Mouse (Mus musculus): ENCODE results near the gene Sfmbt1.
"Not testable (repeated sequence)": the region's sequence is repeated elsewhere in the genome, so short reads cannot be mapped to it uniquely, and the experiment has no call there.

Sfmbt1 gene

DNA sequence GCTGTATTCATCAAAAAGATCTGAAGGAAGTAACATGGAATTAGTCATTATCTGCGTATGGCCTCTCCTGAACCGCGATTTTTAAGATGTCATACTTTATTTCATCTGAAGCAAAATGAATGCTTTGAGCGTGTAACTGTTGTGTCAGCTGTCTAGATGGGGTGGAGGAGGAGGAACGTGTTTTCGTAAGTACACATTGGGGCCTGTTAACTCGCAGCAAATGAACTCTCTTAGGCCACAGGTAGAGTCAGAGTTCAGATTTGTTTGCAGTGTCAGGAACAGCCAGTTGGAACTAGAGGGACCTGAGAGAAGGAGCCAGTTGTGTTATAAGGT lies 2.3 kb downstream of the Sfmbt1 start:
- peak; percentile 39 for DNase-seq (ENCODE audit: low spot score)

DNA sequence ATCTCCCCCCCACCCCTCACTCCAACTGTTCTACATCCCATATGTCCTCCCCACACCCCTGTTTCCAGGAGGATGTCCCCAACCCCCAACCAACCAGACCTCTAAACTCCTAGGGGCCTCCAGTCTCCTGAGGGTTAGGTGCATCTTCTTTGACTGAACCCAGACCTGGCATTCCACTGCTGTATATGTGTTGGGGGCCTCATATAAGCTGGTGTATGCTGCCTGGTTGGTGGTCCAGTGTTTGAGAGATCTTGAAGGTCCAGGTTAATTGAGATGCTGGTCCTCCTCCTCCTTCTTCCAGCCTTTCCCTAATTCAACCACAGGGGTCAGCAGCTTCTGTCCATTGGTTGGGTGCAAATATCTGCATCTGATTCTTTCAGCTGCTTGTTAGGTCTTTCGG lies 4.0 kb downstream of the Sfmbt1 start:
- not testable (repeated sequence) for DNase-seq (ENCODE audit: low spot score)

- DNase-seq (ENCODE audit: low spot score), result no peak
Observed at GRCm38 (mm10) chr14:30719514-30719913, 4.9 kb downstream of the Sfmbt1 start.

- no peak for DNase-seq (ENCODE audit: low spot score)
Observed at GRCm38 (mm10) chr14:30721850-30722249, 7.2 kb downstream of the Sfmbt1 start.

DNA sequence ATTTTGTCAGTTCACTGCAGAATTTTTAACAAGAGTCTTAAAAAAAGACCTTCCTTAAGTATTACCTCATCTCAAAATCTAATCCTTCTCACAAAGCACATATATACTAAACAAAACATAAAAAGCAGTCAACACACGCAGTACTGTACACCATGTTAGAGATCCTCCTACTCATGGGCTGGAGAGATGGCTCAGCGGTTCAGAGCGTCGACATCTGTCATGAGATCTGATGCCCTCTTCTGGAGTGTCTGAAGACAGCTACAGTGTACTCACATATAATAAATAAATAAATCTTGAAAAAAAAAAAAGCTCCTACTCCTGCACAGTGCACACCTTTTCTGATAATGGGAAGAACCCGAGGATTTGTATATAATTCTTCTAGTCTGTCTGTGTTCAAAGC lies 7.8 kb downstream of the Sfmbt1 start:
- no peak for DNase-seq (ENCODE audit: low spot score)

GRCm38 (mm10) chr14:30731896-30732295 lies 17.2 kb downstream of the Sfmbt1 start:
- DNase-seq (ENCODE audit: low spot score), result no peak

GRCm38 (mm10) chr14:30734665-30735064 lies 20.0 kb downstream of the Sfmbt1 start:
- DNase-seq (ENCODE audit: low spot score), result no peak

DNA sequence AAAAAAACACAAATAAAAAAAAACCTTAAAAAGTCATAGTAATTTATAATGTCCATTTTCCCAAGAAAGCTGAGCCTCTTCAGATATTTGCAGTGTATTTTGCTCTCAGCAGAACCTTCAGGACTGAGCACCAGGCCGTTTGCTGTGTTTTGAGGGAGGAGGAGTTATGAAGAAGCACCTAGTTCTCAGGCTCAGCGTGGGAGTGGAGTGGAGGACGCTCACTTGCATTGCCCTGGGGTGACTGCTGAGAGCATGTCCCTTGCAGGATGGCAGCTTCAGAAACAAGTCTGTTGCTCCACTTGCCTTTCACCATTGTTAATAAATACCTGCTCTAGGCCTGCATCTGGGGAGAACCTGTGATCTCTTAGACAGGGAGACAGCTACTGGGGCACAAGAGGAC lies 21.2 kb downstream of the Sfmbt1 start:
- DNase-seq (ENCODE audit: low spot score), result no peak

DNA sequence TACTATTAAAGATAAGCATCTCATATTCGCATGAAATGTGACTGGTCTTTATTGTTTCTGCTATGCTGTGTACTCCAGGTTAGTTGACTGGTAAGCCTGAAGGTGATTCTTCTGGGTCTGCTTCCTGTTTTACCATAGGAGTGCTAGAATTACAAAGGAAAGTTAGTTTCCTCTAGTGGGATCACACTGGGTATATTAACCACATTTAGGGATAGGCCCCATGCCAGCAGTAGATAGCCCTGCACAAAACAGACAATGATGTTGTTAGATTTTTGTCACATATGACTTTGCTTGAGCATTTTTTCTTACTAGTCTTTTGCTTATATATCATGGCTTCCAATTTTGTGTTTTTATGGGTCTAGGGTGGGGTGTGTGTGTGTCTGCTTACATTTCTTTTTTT lies 21.8 kb downstream of the Sfmbt1 start:
- DNase-seq (ENCODE audit: low spot score), result no peak

GRCm38 (mm10) chr14:30743891-30744290 lies 29.2 kb downstream of the Sfmbt1 start:
- no peak for DNase-seq (ENCODE audit: low spot score)

GRCm38 (mm10) chr14:30746160-30746559 lies 31.5 kb downstream of the Sfmbt1 start:
- no peak for DNase-seq (ENCODE audit: low spot score)

GRCm38 (mm10) chr14:30757239-30757638 lies 42.6 kb downstream of the Sfmbt1 start:
- DNase-seq (ENCODE audit: low spot score), result no peak

DNA sequence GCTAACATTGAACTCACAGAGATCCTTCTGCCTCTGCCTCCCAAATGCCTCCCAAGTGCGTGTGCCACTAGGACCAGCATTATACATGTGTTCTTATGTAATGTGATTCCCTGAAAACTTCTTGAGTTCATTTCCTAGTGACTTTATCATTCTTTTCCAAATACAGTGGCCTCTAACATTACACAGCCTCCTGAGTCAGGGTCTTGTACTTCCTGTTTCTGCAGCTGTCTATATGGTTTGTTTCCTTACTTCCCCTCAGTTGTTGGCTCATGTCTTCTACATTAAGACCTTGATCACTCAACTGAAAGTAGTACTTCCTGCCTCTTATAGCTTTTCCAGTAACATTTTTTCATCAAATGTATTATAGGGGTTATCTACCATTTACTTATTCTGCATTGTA lies 46.6 kb downstream of the Sfmbt1 start:
- no peak for DNase-seq (ENCODE audit: low spot score)

DNA sequence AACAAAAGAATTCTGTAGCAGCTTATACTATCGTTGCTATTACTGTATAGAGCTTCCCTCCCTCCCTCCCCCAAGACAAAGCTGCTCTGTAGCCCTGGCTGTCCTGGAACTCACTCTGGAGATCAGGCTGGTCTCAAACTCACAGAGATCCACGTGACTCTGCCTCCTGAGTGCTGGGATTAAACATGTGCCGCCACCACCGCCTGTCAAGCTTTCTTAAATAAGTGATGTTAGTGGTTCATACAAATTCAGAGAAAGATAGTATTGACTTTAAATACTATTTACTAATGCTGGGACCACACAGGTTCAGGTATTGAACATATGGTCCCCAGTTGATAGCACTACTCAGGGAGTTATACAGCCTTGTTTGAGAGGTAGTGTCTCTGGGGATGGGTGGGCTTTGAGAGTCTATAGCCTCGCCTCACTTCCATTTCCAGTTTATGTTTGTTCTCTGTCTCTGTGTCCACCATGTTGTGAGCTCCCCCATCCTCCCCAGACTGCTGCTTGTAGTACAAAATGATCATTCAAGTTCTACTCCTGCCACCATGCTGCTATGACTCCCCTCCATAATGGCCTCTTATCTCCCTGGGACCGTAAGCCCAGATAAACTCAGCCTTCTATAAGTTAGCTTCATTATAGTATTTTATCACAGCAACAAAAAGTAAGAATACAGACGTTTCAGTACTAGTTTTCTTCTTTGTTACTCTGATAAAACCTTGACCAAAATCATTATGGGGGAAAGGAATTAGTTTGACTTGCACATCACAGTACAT lies 47.7 kb downstream of the Sfmbt1 start:
- DNase-seq (ENCODE audit: low spot score), result no peak

DNA sequence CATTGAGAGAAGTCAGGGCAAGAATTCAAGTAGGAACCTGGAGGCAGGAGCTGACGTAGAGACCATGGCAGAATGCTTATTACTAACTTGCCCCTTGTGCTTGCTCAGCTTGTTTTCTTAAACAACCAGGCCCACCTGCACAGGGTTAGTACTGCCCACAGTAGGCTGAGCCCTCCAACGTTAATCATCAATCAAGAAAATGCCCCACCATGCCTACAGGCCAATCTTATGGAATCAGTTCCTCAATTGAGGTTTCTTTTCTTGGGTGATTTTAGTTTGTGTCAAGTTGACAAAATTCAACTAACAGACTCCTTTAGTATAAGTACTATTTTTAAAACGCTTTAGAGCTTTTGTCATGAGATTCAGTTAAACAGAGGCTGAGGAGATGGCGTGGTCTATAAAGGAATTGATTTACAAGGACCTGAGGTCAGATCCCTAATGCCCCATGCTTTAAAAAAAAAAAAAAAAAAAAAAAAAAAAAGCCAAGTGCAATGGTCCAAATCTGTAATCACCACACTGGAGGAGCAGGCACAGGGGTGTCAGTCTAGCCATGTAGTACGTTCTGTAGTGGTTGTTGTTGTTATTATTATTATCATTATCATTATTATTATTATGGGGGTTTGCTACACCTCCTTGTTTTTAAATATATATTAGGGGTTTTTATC lies 48.4 kb downstream of the Sfmbt1 start:
- no peak for DNase-seq (ENCODE audit: low spot score)

GRCm38 (mm10) chr14:30784614-30785013 lies 70.0 kb downstream of the Sfmbt1 start:
- DNase-seq (ENCODE audit: low spot score), result no peak

DNA sequence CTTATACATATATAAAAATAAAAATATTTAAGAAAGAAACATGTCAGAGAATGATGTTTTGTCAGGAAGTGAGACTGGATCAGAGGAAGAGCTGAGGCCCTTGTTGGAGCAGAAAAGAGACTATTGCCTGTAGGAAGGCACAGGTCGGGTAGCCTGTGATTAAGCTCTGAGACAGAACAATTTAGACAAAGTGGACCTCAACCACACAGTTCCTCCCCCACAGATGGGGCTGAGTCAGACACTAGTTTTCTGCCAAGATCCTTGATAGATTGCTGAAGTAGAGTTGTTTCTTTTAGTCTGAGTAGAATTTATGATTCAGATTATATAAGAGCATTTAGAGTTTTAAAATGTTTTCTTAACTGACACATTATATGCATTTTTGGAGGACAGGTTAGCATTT lies 74.8 kb downstream of the Sfmbt1 start:
- peak; percentile 17 for DNase-seq (ENCODE audit: low spot score)

- no peak for DNase-seq (ENCODE audit: low spot score)
Observed at GRCm38 (mm10) chr14:30792871-30793270, 78.2 kb downstream of the Sfmbt1 start.

- no peak for DNase-seq (ENCODE audit: low spot score)
Observed at GRCm38 (mm10) chr14:30801756-30802155, 87.1 kb downstream of the Sfmbt1 start.

DNA sequence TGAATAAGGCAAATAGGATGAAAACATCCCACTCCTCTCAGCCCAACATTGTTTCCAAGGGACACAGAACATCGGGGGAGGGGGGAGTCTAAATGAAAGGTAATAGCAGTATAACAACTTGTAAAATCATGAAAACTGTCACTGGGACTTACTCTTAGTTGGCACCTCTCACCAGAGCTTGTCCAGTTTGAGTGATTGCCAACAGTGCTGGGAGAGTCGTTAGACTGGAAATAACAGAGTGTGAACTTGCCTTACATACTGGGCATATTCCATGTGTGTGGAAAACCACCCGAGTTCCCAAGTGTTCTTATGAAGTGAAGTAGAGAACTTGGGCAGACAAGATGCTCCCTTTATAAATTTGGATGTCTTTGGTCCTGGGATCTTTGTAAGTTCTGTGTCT lies 106.5 kb downstream of the Sfmbt1 start:
- DNase-seq (ENCODE audit: low spot score), result peak; percentile 71

DNA sequence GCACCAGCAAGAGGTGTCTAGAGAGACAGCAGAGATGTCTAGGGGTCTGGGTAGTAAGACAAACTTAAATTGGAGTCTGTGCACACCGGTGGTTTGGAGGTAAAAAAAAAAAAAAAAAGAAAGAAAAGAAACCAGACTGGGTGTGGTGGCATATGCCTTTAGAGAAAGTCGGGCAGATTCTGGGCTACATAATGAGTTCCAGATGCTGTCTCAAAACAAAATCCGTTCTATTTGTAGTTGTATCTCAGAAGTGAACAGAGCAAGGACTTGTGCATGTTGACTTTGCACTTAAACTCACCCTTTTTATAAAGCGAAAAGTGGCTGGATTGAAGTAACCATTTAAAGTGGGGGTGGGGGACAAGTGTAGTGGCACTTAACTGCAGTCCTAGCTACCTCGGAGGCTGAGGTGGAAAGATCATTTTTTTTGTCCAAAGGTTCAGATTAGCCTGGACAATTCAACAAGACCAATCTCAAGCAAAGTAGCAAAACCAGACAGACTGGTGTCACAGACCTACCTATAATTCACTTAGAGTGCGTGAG lies 109.9 kb downstream of the Sfmbt1 start:
- no peak for DNase-seq (ENCODE audit: low spot score)

DNA sequence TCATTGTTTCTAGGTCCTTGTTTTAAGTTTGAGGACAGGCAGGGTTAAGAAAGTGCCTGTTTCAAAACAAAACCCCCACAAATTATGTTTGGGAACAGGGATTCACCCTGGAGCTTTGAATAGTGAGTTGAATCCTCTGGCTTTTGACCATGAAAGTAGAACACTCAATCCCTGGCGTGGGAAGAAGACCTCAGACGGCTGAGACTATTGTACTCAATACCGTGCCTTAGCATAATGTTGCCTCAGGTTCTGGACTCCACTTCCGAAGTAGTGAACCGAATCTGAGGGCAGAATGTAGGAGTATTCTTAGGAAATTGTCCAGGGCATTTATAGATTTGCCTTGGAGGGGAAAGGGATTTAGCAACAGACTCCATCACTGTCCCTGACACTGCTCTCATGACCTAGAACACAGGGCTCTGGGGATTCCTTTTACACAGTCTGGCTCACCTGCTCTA lies 110.4 kb downstream of the Sfmbt1 start:
- no peak for DNase-seq (ENCODE audit: low spot score)

GRCm38 (mm10) chr14:30825476-30826131 lies 111.0 kb downstream of the Sfmbt1 start, which contains the start of gene Tmem110:
Gene Tmem110 (plus strand): TSS chr14:30825590.
- DNase-seq (ENCODE audit: low spot score), result peak; percentile 60

Data from adipocyte (in vitro differentiated cells).